Comparison of ENCODE assay signal across 31 mouse cellular contexts in genomic region chr5:105783848-105784247, GRCm38 (mm10).
"Had no signal": no experiment of that assay in that cellular context is flagged by ENCODE, and none has a peak within 500 bp of the region (broad histone marks: within the 10 kb centered on the region; RNA-seq: fewer than 3 reads in every experiment).

No protein-coding gene starts in this region.

- H3K36me3 ChIP-seq: limb, embryonic 10.5 days; limb, embryonic 12.5 days; limb, embryonic 13.5 days; limb, embryonic 15.5 days; liver, embryonic 12.5 days; liver, embryonic 13.5 days; liver, embryonic 15.5 days; lung, embryonic 15.5 days; midbrain, embryonic 10.5 days; midbrain, embryonic 12.5 days; midbrain, embryonic 13.5 days; midbrain, embryonic 15.5 days had no signal

- H3K9me3 ChIP-seq: limb, embryonic 10.5 days; limb, embryonic 12.5 days; limb, embryonic 13.5 days; limb, embryonic 15.5 days; liver, embryonic 12.5 days; liver, embryonic 13.5 days; liver, embryonic 15.5 days; lung, embryonic 15.5 days; megakaryocyte, embryonic 14.5 days; midbrain, embryonic 10.5 days; midbrain, embryonic 12.5 days; midbrain, embryonic 13.5 days; midbrain, embryonic 15.5 days had no signal

- H3K27me3 ChIP-seq: limb, embryonic 12.5 days; limb, embryonic 13.5 days; limb, embryonic 15.5 days; liver, embryonic 12.5 days; liver, embryonic 13.5 days; liver, embryonic 15.5 days; lung, embryonic 15.5 days; megakaryocyte, embryonic 14.5 days; midbrain, embryonic 12.5 days; midbrain, embryonic 13.5 days; midbrain, embryonic 15.5 days had no signal

- H3K4me2 ChIP-seq: limb, embryonic 12.5 days; limb, embryonic 13.5 days; limb, embryonic 15.5 days; liver, embryonic 11.5 days; liver, embryonic 12.5 days; liver, embryonic 13.5 days; liver, embryonic 15.5 days; lung, embryonic 14.5 days; lung, embryonic 15.5 days; midbrain, embryonic 11.5 days; midbrain, embryonic 12.5 days; midbrain, embryonic 13.5 days; midbrain, embryonic 15.5 days had no signal

- H3K27ac ChIP-seq: limb, embryonic 10.5 days; limb, embryonic 12.5 days; limb, embryonic 13.5 days; limb, embryonic 15.5 days; liver, embryonic 12.5 days; liver, embryonic 13.5 days; liver, embryonic 14.5 days; liver, embryonic 15.5 days; lung, embryonic 15.5 days; macrophage; midbrain, embryonic 10.5 days; midbrain, embryonic 12.5 days; midbrain, embryonic 13.5 days; midbrain, embryonic 15.5 days had no signal

- H3K9ac ChIP-seq: limb, embryonic 12.5 days; limb, embryonic 13.5 days; limb, embryonic 15.5 days; liver, embryonic 12.5 days; liver, embryonic 13.5 days; liver, embryonic 14.5 days; liver, embryonic 15.5 days; liver, postnatal 0 days; lung, embryonic 14.5 days; lung, embryonic 15.5 days; midbrain, embryonic 12.5 days; midbrain, embryonic 13.5 days; midbrain, embryonic 15.5 days had no signal

- DNase-seq: left cerebral cortex, postnatal 4 days; liver; liver, embryonic 13.5 days; liver, postnatal 0 days; lung, adult 18-20 months; lung, adult 2 months; lung, embryonic 14.5 days; lung, postnatal 10 days; lung, postnatal 14 days; lung, postnatal 36 days; lung, postnatal 4 days; midbrain, embryonic 14.5 days had no signal

- H3K4me3 ChIP-seq: limb, embryonic 10.5 days; limb, embryonic 12.5 days; limb, embryonic 13.5 days; limb, embryonic 15.5 days; liver, embryonic 12.5 days; liver, embryonic 13.5 days; liver, embryonic 15.5 days; lung, embryonic 15.5 days; megakaryocyte, embryonic 14.5 days; midbrain, embryonic 10.5 days; midbrain, embryonic 12.5 days; midbrain, embryonic 13.5 days; midbrain, embryonic 15.5 days; myocyte had no signal

- ATAC-seq: liver, embryonic 12.5 days; liver, postnatal 0 days; lung, postnatal 0 days; midbrain, embryonic 13.5 days; midbrain, embryonic 15.5 days; midbrain, embryonic 16.5 days had no signal
